Mouse (Mus musculus) small intestine, adult 2 months (tissue): ENCODE results near the gene Gpr135.

Experiments used
- CTCF ChIP-seq: fragments of 200-500 bp; IDR thresholded peaks from 2 replicates; pipeline ENCODE4 v1.5.1; 2012; ENCODE audit warnings: low read depth, mild to moderate bottlenecking, control low read depth, inconsistent platforms, low read length, moderate library complexity, mixed read lengths; ENCODE audit not compliant: insufficient replicate concordance, insufficient read length; ENCODE audit errors: extremely low read depth
- POLR2A ChIP-seq: fragments of 200-500 bp; IDR thresholded peaks from 2 replicates; pipeline ENCODE4 v1.6.1; 2012; ENCODE audit warnings: low read depth, mild to moderate bottlenecking, control low read depth, inconsistent platforms, low read length, moderate library complexity

DNA sequence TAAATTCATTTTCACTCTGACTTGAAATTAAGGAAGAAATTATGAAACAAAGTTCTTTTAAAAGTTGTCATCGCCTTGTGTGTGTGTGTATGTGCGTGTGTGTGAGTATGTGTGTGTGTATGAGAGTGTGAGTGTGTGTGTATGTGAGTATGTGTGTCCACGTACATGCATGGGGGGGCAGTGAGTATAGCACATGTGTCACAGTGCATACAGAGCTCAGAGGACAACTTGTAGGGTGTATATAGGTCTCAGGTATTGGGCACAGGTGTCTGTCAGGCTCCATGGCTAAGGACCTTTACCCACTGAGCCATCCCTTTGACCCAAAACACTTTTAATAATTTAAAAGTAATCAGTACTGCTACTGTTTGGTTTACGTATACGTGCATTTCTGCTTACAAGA lies 33.1 kb upstream of the Gpr135 start:
- TF ChIP-seq POLR2A: no peak
- no peak for TF ChIP-seq CTCF
